8 mouse cellular contexts compared by ENCODE assay signal in genomic region chr2:150750129-150750979, GRCm38 (mm10). TPM values are rescaled to one million over a fixed set of nuclear protein-coding genes. Genes with fewer than 3 reads are reported as not detected.
A peak's percentile ranks its signal among the peaks of the same experiment; 100 is the strongest.
DNase-seq lines count a peak whose midpoint lies in the region; ATAC-seq lines count a peak whose summit lies in the region.

No protein-coding gene starts in this region.

- ATAC-seq in hindbrain, embryonic 14.5 days (ENCODE audit: low FRiP score) = no peak
- ATAC-seq in liver, embryonic 13.5 days (ENCODE audit: low read depth) = no peak

- peak overlapping the region; percentile 94 for H3K4me2 ChIP-seq in hindbrain, embryonic 14.5 days (replicated peaks)
- H3K4me2 ChIP-seq in liver, embryonic 13.5 days = peak overlapping the region; percentile 99

- peak overlapping the region; percentile 89; the same call in 1 of the 2 replicates for H3K9ac ChIP-seq in hindbrain, embryonic 14.5 days
- H3K9ac ChIP-seq in liver, embryonic 13.5 days = peak overlapping the region; percentile 85; the same call in 1 of the 2 replicates

- H3K36me3 ChIP-seq in heart, embryonic 10.5 days = peaks cover 15% of the 10 kb centered on the region; the same call in 1 of the 2 replicates
- peaks cover 26% of the 10 kb centered on the region for H3K36me3 ChIP-seq in hindbrain, embryonic 14.5 days (replicated peaks; ENCODE audit: control insufficient read depth, insufficient read depth)
- peaks cover 15% of the 10 kb centered on the region for H3K36me3 ChIP-seq in liver, embryonic 13.5 days

- peak overlapping the region; percentile 82; the same call in 1 of the 2 replicates for H3K4me3 ChIP-seq in heart, embryonic 10.5 days
- H3K4me3 ChIP-seq in hindbrain, embryonic 14.5 days (replicated peaks; ENCODE audit: low read length) = peak overlapping the region; percentile 86
- no peak overlapping the region; the same call in 1 of the 2 replicates for H3K4me3 ChIP-seq in liver, embryonic 13.5 days (replicated peaks)

- no peak overlapping the region for H3K27ac ChIP-seq in heart, embryonic 10.5 days
- no peak overlapping the region for H3K27ac ChIP-seq in hindbrain, embryonic 14.5 days
- no peak overlapping the region for H3K27ac ChIP-seq in liver, embryonic 13.5 days

- H3K27me3 ChIP-seq in heart, embryonic 10.5 days (ENCODE audit: insufficient read depth, poor library complexity, severe bottlenecking) = no peaks in the 10 kb centered on the region
- peaks cover 10% of the 10 kb centered on the region; the same call in 1 of the 2 replicates for H3K27me3 ChIP-seq in hindbrain, embryonic 14.5 days (ENCODE audit: control insufficient read depth, insufficient read depth, low read length)
- 0 out of 2 replicates have a peak, but pooled peaks cover 3% of the 10 kb centered on the region for H3K27me3 ChIP-seq in liver, embryonic 13.5 days

- WGBS in heart, embryonic 10.5 days = 69% methylated on average over 13 of the region's 13 CpGs
- WGBS in hindbrain, embryonic 14.5 days = 82% methylated on average over 13 of the region's 13 CpGs
- 53% methylated on average over 13 of the region's 13 CpGs for WGBS in liver, embryonic 13.5 days (ENCODE audit: insufficient replicate concordance)

- no peaks in the 10 kb centered on the region for H3K9me3 ChIP-seq in heart, embryonic 10.5 days
- H3K9me3 ChIP-seq in hindbrain, embryonic 14.5 days (ENCODE audit: control insufficient read depth, low read length) = no peaks in the 10 kb centered on the region
- no peaks in the 10 kb centered on the region for H3K9me3 ChIP-seq in liver, embryonic 13.5 days (replicated peaks)

- peaks cover 24% of the 10 kb centered on the region for H3K4me1 ChIP-seq in heart, embryonic 10.5 days
- H3K4me1 ChIP-seq in hindbrain, embryonic 14.5 days (replicated peaks; ENCODE audit: control insufficient read depth, insufficient read depth, low read length) = peaks cover 11% of the 10 kb centered on the region
- H3K4me1 ChIP-seq in liver, embryonic 13.5 days (replicated peaks) = peaks cover 20% of the 10 kb centered on the region

- DNase-seq in heart, embryonic 10.5 days (ENCODE audit: low spot score) = no peak
- no peak for DNase-seq in heart, adult 9 months (ENCODE audit: low spot score in 2 of 2)
- DNase-seq in brain, adult 2 months (ENCODE audit: low read depth, low spot score) = peak; percentile 56
- no peak for DNase-seq in hindbrain, embryonic 14.5 days (ENCODE audit: low spot score)
- DNase-seq in liver, embryonic 13.5 days = no peak
- peak; percentile 30 to 39 for DNase-seq in natural killer cell, adult 2 months (ENCODE audit: low spot score in 2 of 2)
- DNase-seq in right cerebral cortex, postnatal 25 days = no peak
- no peak for DNase-seq in gastrocnemius, adult 8-10 months (ENCODE audit: low spot score in 2 of 2)

RNA-seq across cellular contexts. Expression of gene Entpd6, which starts 1.5 kb away (rescaled TPM):
- 28.9 and 29.5 TPM in 2 replicates for polyA plus RNA-seq in heart, embryonic 10.5 days (2016; fragmentation: Nextera tagmentation; extraction: Ambion mirVana)
- 67.2 and 67.7 TPM in 2 replicates for polyA plus RNA-seq in hindbrain, embryonic 14.5 days (2014; fragmentation: Nextera tagmentation; extraction: Ambion mirVana)
- polyA plus RNA-seq in liver, embryonic 13.5 days (2015; fragmentation: Nextera tagmentation; extraction: Ambion mirVana) = 16.5 and 17.2 TPM in 2 replicates
- 1 to 10 TPM; 8.7 to 9.9 (median 9.0) TPM for total RNA-seq in gastrocnemius, adult 8-10 months (2022)

RNA-seq across cellular contexts. Expression of gene Pygb, which starts 36.2 kb away (rescaled TPM):
- 112 and 182 TPM in 2 replicates for polyA plus RNA-seq in heart, embryonic 10.5 days (2016; fragmentation: Nextera tagmentation; extraction: Ambion mirVana)
- polyA plus RNA-seq in hindbrain, embryonic 14.5 days (2014; fragmentation: Nextera tagmentation; extraction: Ambion mirVana) = 93.9 and 108 TPM in 2 replicates
- 22.9 and 29.4 TPM in 2 replicates for polyA plus RNA-seq in liver, embryonic 13.5 days (2015; fragmentation: Nextera tagmentation; extraction: Ambion mirVana)
- 1 to 10 TPM; 3.1 to 5.0 (median 3.9) TPM for total RNA-seq in gastrocnemius, adult 8-10 months (2022)

Comparison
In these comparisons a context has a peak if more than half of its experiments do, and no peak if none do; other contexts are left out.
1. DNase-seq: peak in brain, adult 2 months (single experiment) and natural killer cell, adult 2 months (2 of 2); none in heart, embryonic 10.5 days (single experiment), heart, adult 9 months (0 of 2), hindbrain, embryonic 14.5 days (single experiment), liver, embryonic 13.5 days (single experiment), right cerebral cortex, postnatal 25 days (single experiment) and gastrocnemius, adult 8-10 months (0 of 2).